Mouse (Mus musculus): ENCODE results near the gene Shisa7. TPM values are rescaled to one million over a fixed set of nuclear protein-coding genes. Genes with fewer than 3 reads are reported as not detected.

The Shisa7 gene
- total and polyA plus RNA-seq, 3 experiments: 0.07 TPM; not detected in 2

DNA sequence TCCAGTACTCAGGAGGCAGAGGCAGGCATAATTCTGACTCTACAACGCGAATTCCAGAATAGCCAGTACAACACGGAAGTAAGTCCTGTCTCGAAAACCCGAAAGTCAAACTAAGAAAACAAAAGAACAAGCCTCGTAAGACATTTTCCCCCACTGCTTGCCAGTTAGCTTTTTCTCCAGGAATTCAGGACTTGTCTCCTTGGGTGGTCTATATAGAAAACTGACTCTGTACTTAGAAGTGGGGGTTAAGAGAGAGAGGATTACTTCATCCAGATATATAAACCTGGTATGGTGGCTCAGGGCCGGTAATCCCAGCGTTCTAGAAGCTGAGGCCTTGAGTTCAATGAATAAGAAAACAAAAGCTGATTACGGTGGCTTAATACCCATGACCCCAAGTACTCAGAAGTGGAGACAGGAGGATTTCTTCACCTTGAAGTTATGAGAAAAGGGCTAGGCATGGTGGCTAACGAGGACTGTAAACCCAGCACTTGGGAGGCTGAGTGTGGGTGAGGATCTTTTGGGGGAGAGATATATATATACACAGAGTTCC, 22.2 kb upstream of the Shisa7 start:
- Histone ChIP-seq H3K27me3 (ENCODE audit: control insufficient read depth in 1 of 2, insufficient read depth in 2 of 2, low read length in 2 of 2) (no peaks in the 10 kb centered on the region), H3K4me1 (ENCODE audit: control insufficient read depth in 1 of 2, insufficient read depth in 2 of 2, low read length in 2 of 2) (no peaks in the 10 kb centered on the region), H3K4me3 (ENCODE audit: control insufficient read depth in 1 of 2, insufficient read depth in 1 of 2, low read depth in 2 of 2, low read length in 2 of 2) (peak overlapping the region; percentile 59 to 95), H3K9me3 (replicated peaks; ENCODE audit: insufficient read depth, low read length) (no peaks in the 10 kb centered on the region), H3K27ac (ENCODE audit: control insufficient read depth, low read depth, low read length) (peak overlapping the region; percentile 19), H3K79me2 (ENCODE audit: control insufficient read depth, insufficient read depth, low read length, poor library complexity) (no peaks in the 10 kb centered on the region; the same call in 1 of the 2 replicates), H3K9ac (ENCODE audit: control insufficient read depth, low read depth, low read length, poor library complexity, severe bottlenecking) (peak overlapping the region; percentile 55), H3K36me3 (ENCODE audit: control insufficient read depth in 1 of 2, insufficient read depth in 2 of 2, low read length in 2 of 2) (no peaks in the 10 kb centered on the region; a peak in 1 of 4 replicates)
- no peak for DNase-seq (ENCODE audit: low read depth, low spot score)
- TF ChIP-seq POLR2AphosphoS2 (IDR thresholded peaks at IDR 0.05; ENCODE audit: low read length) (no peak), E2F4 (IDR thresholded peaks at IDR 0.05; ENCODE audit: borderline replicate concordance, low read depth, low read length) (no peak), TCF12 (IDR thresholded peaks at IDR 0.05; ENCODE audit: low read depth, low read length) (no peak), TAL1 (IDR thresholded peaks at IDR 0.05; ENCODE audit: low read length) (no peak), MYC (IDR thresholded peaks at IDR 0.05; ENCODE audit: low read depth, low read length) (no peak), MAFK (IDR thresholded peaks at IDR 0.05; ENCODE audit: borderline replicate concordance, low read depth, low read length) (no peak), RAD21 (IDR thresholded peaks at IDR 0.05; ENCODE audit: low read depth, low read length) (no peak)

- DNase-seq (ENCODE audit: low read depth, low spot score): peak; percentile 98
- no peaks in the 10 kb centered on the region for H3K9me3 ChIP-seq (replicated peaks; ENCODE audit: insufficient read depth, low read length)
- H3K4me3 ChIP-seq (ENCODE audit: control insufficient read depth in 1 of 2, insufficient read depth in 1 of 2, low read depth in 2 of 2, low read length in 2 of 2): peak overlapping the region; percentile 87 to 97
- peak overlapping the region; percentile 30 for H3K27ac ChIP-seq (ENCODE audit: control insufficient read depth, low read depth, low read length)
- H3K79me2 ChIP-seq (ENCODE audit: control insufficient read depth, insufficient read depth, low read length, poor library complexity): no peaks in the 10 kb centered on the region; the same call in 1 of the 2 replicates
- no peaks in the 10 kb centered on the region; a peak in 1 of 4 replicates for H3K36me3 ChIP-seq (ENCODE audit: control insufficient read depth in 1 of 2, insufficient read depth in 2 of 2, low read length in 2 of 2)
- peak overlapping the region; percentile 86 for H3K9ac ChIP-seq (ENCODE audit: control insufficient read depth, low read depth, low read length, poor library complexity, severe bottlenecking)
- H3K4me1 ChIP-seq (ENCODE audit: control insufficient read depth in 1 of 2, insufficient read depth in 2 of 2, low read length in 2 of 2): no peaks in the 10 kb centered on the region
- no peaks in the 10 kb centered on the region for H3K27me3 ChIP-seq (ENCODE audit: control insufficient read depth in 1 of 2, insufficient read depth in 2 of 2, low read length in 2 of 2)
- TF ChIP-seq ZC3H11A (IDR thresholded peaks at IDR 0.05; ENCODE audit: low read depth, low read length): no peak
- TF ChIP-seq CHD1 (IDR thresholded peaks at IDR 0.05; ENCODE audit: low read depth, low read length): 0 out of 2 replicates have a peak, but pooled peaks have one; percentile 25
- TF ChIP-seq ELF1 (IDR thresholded peaks at IDR 0.05; ENCODE audit: low read depth, low read length): peak; percentile 97
- peak; percentile 88 for TF ChIP-seq SIN3A (IDR thresholded peaks at IDR 0.05; ENCODE audit: low read length)
- TF ChIP-seq NRF1 (IDR thresholded peaks at IDR 0.05; ENCODE audit: insufficient read depth, low read depth, low read length, poor library complexity, severe bottlenecking): peak; percentile 19; the same call in 1 of the 2 replicates
- peak; percentile 48; the same call in 1 of the 2 replicates for TF ChIP-seq KAT2A (conservative IDR thresholded peaks at IDR 0.05; ENCODE audit: low read depth, low read length)
- TF ChIP-seq POLR2AphosphoS2 (IDR thresholded peaks at IDR 0.05; ENCODE audit: low read length): peak; percentile 84; the same call in 1 of the 2 replicates
- TF ChIP-seq USF1 (IDR thresholded peaks at IDR 0.05; ENCODE audit: low read depth, low read length): peak; percentile 57
- no peak for TF ChIP-seq TAL1 (IDR thresholded peaks at IDR 0.05; ENCODE audit: low read length)
- no peak for TF ChIP-seq RAD21 (IDR thresholded peaks at IDR 0.05; ENCODE audit: low read depth, low read length)
- TF ChIP-seq TCF12 (IDR thresholded peaks at IDR 0.05; ENCODE audit: low read depth, low read length): peak; percentile 44; the same call in 1 of the 2 replicates
- TF ChIP-seq NELFE (IDR thresholded peaks at IDR 0.05; ENCODE audit: low read depth, low read length): peak; percentile 85
- TF ChIP-seq MAFK (IDR thresholded peaks at IDR 0.05; ENCODE audit: borderline replicate concordance, low read depth, low read length): no peak
- peak; percentile 89; the same call in 1 of the 2 replicates for TF ChIP-seq TBP (IDR thresholded peaks at IDR 0.05; ENCODE audit: low read depth, low read length)
- TF ChIP-seq BHLHE40 (IDR thresholded peaks at IDR 0.05; ENCODE audit: borderline replicate concordance, low read depth, low read length): peak; percentile 60; the same call in 1 of the 2 replicates
- peak; percentile 87 for TF ChIP-seq CHD2 (IDR thresholded peaks at IDR 0.05; ENCODE audit: low read length)
- peak; percentile 50 for TF ChIP-seq MXI1 (IDR thresholded peaks at IDR 0.05; ENCODE audit: low read depth, low read length)
- TF ChIP-seq HCFC1 (IDR thresholded peaks at IDR 0.05; ENCODE audit: low read depth, low read length): peak; percentile 78
- peak; percentile 48 to 91; a peak in 3 of 4 replicates for TF ChIP-seq POLR2A (IDR thresholded peaks at IDR 0.05; ENCODE audit: control insufficient read depth in 1 of 2, insufficient read depth in 1 of 2, low read depth in 1 of 2, low read length in 2 of 2, poor library complexity in 1 of 2)
- peak; percentile 88 for TF ChIP-seq ZMIZ1 (IDR thresholded peaks at IDR 0.05; ENCODE audit: low read depth, low read length)
Measured at GRCm38 (mm10) chr7:4865579-4866493, 21.3 kb upstream of the Shisa7 start.
